Mouse (Mus musculus) liver, embryonic 13.5 days (tissue): ENCODE data around the gene Gm49721. TPM values are rescaled to one million over a fixed set of nuclear protein-coding genes. Genes with fewer than 3 reads are reported as not detected.
"Not testable (repeated sequence)": the region's sequence is repeated elsewhere in the genome, so short reads cannot be mapped to it uniquely, and the experiment has no call there.

Experiments used
- ATAC-seq: fragments of 200-750 bp; cut with Nextera tagmentation; 2 replicates; pipeline ENCODE4 v1.8.0; 2017; ENCODE audit warnings: low read depth, mild to moderate bottlenecking, moderate number of reproducible peaks, moderate library complexity
- DNase-seq: peaks from one replicate; pipeline ENCODE4 v3.0.0; 2022
- H3K27ac ChIP-seq: fragments of 300-500 bp; sonication (generic); 2 replicates; pipeline ENCODE4 v1.5.1; 2015; ENCODE audit warnings: moderate library complexity, mild to moderate bottlenecking, inconsistent platforms
- H3K27me3 ChIP-seq: fragments of 300-500 bp; sonication (generic); 2 replicates; pipeline ENCODE4 v1.6.1; 2015; ENCODE audit warnings: mild to moderate bottlenecking, inconsistent platforms
- H3K36me3 ChIP-seq: fragments of 300-500 bp; sonication (generic); 2 replicates; pipeline ENCODE4 v1.6.1; 2015; ENCODE audit warnings: mild to moderate bottlenecking, inconsistent platforms
- H3K4me1 ChIP-seq: fragments of 300-500 bp; sonication (generic); replicated peaks from 2 replicates; pipeline ENCODE4 v1.6.1; 2015; ENCODE audit warnings: inconsistent platforms
- H3K4me2 ChIP-seq: fragments of 300-500 bp; sonication (generic); 2 replicates; pipeline ENCODE4 v1.6.1; 2015; ENCODE audit warnings: inconsistent platforms, mild to moderate bottlenecking, moderate library complexity
- H3K4me3 ChIP-seq: fragments of 300-500 bp; sonication (generic); replicated peaks from 2 replicates; pipeline ENCODE4 v1.5.1; 2015; ENCODE audit warnings: mild to moderate bottlenecking, inconsistent platforms
- H3K9ac ChIP-seq: fragments of 300-500 bp; sonication (generic); 2 replicates; pipeline ENCODE4 v1.6.1; 2015; ENCODE audit warnings: mild to moderate bottlenecking, inconsistent platforms
- H3K9me3 ChIP-seq: fragments of 300-500 bp; sonication (generic); replicated peaks from 2 replicates; pipeline ENCODE4 v1.6.1; 2016; ENCODE audit warnings: inconsistent platforms
- whole genome bisulfite sequencing: fragments of 180-500 bp; shearing (Covaris S2); methylation state at CpG from one replicate; pipeline ENCODE4 v1.1.7; 2015; ENCODE audit not compliant: insufficient replicate concordance; 5-methylcytosine and 5-hydroxymethylcytosine counted together
- polyA plus RNA-seq: library from polyadenylated mRNA; unstranded; fragments of >200 nt; fragmentation: Nextera tagmentation; extraction: Ambion mirVana; gene quantifications from 2 replicates; pipeline ENCODE4 v1.2.1, GENCODE M21; 2015

Gene Gm49721
- polyA plus RNA-seq, 1 experiment from 2014 or later = 0.09 TPM

DNA sequence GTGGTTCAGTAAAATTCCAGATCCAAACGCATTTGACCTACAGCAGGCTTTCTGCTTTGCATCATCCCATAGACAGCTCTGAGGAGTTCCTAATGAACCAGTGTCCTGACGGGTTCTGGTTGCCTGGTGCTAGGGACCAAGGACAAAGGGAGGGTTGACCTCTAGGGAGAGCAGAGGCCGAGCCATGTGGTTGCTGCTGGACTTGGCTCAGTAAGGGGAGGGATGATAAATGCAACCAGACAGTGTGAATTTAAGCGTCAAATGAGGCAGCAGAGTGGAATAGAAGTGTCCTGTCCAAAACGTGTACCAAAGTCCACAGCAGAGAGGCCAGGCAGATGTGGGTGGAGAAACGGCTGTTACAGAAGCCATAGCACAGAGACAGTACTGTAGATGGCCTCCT, 16.8 kb downstream of the Gm49721 start:
- not testable (repeated sequence) for H3K9ac ChIP-seq, H3K27me3 ChIP-seq, H3K27ac ChIP-seq, H3K4me2 ChIP-seq, H3K4me1 ChIP-seq, H3K4me3 ChIP-seq, H3K9me3 ChIP-seq, H3K36me3 ChIP-seq, DNase-seq
- peak; percentile 34; the same call in 1 of the 2 replicates for ATAC-seq
- no CpG with 5 or more reads among the region's 6 CpGs for WGBS

DNA sequence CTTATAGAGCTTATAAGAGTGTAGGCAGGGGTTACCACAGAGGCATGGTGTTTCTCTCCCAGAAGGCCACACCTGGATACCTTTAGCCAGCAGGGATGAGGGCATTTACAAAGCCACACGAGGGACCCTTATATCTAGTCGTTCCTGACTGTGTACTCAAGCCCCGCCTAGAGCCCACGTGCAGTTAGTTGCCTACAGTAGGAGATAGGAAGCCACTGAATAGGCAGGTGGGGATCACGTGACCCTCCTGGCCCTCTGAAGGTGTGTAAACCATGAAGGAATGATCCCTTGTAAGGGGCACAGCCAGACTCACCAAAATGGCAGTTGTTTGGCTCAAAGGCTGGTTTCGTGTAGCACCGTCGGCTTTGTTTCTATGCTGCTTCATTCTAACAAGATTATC, 18.1 kb downstream of the Gm49721 start:
- not testable (repeated sequence) for H3K9me3 ChIP-seq, H3K4me1 ChIP-seq, H3K27me3 ChIP-seq, DNase-seq, H3K27ac ChIP-seq, H3K36me3 ChIP-seq, H3K4me3 ChIP-seq, ATAC-seq, H3K9ac ChIP-seq, H3K4me2 ChIP-seq
- WGBS = 62% methylated on average over 8 of the region's 8 CpGs

DNA sequence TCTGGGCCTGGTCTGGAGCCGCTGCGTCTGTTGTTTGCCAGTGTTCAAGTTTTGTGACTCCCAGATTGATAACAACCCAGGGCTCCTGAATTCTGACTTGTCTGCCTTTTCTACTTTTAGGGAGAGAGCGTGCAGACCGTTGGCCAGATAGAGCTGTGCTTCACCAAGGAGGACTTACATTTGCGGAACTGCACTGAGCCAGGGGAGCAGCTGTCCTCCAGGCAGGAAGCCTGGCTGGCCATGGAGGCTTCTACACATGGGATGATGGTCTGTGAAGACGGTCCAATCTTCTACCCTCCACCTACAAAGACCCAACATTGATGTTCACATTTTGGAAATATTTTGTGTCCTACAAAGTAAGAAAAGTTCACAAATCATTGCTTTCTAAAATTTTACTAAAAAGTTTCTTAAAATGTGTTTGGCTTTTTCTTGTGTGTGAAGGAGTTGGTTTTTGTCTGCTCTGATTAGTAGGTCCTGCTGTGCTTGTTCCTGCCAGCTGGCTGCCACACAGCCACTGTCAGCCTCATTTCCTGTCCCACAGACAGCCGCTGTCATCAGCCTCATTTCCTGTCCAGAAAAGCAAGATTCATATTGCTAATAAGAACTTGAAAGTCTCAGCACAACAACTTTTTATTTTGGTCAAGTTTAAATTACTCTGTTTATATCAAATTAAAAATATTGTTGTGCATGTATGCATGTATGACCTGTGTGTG, 19.2 kb downstream of the Gm49721 start:
- H3K9ac ChIP-seq, H3K9me3 ChIP-seq, DNase-seq, H3K4me1 ChIP-seq, H3K4me3 ChIP-seq, ATAC-seq, H3K27ac ChIP-seq, H3K27me3 ChIP-seq, H3K36me3 ChIP-seq, H3K4me2 ChIP-seq: not testable (repeated sequence)
- 70% methylated on average over 1 of the region's 7 CpGs for WGBS

DNA sequence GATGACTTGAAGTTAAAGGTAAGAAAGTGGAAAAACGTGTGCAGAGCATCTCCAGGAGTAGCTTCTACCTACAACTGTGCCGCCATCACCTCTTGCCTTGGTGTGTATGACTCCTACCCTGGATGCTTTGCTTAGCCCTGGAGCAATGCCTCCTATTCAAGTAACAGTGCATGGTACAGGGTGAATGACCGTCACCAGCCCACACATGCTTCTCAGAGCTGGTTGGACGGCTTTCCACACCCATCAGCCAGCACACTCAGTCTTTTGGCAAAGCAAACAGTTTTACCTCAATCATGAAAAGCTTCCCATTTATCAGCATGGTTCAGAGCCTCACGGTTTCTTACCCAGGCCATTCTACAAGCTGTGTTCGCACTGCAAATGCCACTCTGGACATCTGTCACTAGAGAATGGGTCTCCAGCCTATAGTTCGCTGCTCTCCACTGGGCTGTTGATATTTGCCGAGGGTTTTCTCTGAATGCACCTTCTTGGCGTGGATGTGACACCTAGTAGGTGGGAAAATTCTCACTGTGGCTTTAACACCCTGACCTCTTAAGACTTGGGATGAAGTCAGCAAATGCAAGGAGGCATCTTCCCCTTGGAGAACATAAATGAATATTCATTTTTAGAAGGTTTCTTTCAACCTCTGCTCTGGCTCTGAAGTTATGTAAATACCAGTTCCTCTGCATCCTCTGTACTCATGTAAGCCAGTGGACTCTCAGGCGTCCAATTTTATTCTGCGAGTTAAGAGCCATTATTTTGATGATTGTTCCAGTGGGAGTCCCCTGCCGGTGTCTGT, 23.3 kb downstream of the Gm49721 start:
- not testable (repeated sequence) for ATAC-seq, H3K4me1 ChIP-seq, DNase-seq, H3K36me3 ChIP-seq, H3K27ac ChIP-seq, H3K27me3 ChIP-seq, H3K9ac ChIP-seq, H3K4me3 ChIP-seq, H3K4me2 ChIP-seq, H3K9me3 ChIP-seq
- 71% methylated on average over 9 of the region's 12 CpGs for WGBS

DNA sequence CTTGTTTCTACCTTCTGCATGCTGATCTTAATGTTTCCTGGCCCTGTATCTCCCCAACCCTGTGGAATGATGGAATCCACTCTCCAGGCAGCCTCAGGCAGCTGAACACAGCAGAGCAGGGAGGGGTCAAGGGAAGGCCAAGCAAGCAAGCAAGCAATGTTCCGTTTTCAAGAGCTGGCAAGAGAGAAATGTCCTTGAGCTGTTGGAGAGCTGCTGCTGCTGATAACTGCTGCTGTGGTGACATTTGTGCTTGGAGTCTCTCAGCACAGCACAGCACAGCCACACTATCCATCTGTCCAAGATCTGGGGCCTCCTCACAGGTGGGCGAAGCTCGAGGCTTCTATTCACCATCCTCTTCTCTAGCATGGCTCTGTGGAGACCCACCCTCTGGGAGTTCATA, 24.7 kb downstream of the Gm49721 start:
- not testable (repeated sequence) for ATAC-seq, H3K9me3 ChIP-seq, DNase-seq, H3K36me3 ChIP-seq, H3K4me2 ChIP-seq, H3K9ac ChIP-seq, H3K4me1 ChIP-seq, H3K27me3 ChIP-seq, H3K27ac ChIP-seq, H3K4me3 ChIP-seq
- WGBS = no CpG with 5 or more reads among the region's 3 CpGs

DNA sequence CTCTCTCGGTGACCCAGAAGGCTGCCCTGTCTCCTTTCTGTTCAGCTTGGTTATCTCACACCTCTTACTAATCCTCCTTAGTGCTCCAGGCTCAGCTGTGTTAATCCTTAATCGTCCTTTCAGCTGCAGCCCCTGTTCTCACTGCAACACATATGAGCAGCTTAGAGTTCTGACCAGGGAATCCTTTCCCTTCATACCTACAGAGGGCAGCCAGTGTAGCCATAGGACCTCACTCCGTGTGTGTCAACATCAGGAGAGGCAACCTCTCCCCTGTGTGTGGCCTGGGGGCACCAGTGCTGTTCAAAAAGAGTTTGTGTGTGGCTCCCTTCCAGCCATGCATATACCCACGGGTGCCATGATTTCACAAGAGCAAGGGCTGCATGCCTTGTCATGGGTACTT, 26.9 kb downstream of the Gm49721 start:
- not testable (repeated sequence) for H3K4me3 ChIP-seq, H3K4me1 ChIP-seq, H3K27ac ChIP-seq, DNase-seq, H3K27me3 ChIP-seq, ATAC-seq, H3K9ac ChIP-seq, H3K4me2 ChIP-seq, H3K9me3 ChIP-seq, H3K36me3 ChIP-seq
- WGBS = 33% methylated on average over 4 of the region's 4 CpGs

DNA sequence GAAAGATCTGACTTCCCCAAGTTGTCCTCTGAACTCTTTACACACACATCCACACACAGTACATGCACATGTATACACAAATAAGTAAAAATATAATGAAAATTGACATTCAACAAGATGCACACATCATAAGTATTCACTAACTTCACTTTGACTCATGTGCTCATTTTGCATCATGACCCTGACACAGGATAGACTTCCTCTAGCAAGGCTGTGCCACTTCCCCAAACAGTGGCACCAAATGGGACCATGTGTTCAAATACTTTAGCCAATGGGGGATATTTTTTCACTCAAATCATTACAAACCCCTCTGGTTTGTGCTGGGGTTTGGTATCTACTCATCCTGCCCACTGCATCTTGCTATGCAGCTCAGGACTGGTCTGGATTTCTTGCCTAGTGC, 30.2 kb downstream of the Gm49721 start:
- H3K27ac ChIP-seq, H3K9me3 ChIP-seq, ATAC-seq, H3K4me2 ChIP-seq, H3K9ac ChIP-seq, DNase-seq, H3K4me1 ChIP-seq, H3K27me3 ChIP-seq, H3K4me3 ChIP-seq, H3K36me3 ChIP-seq: not testable (repeated sequence)

DNA sequence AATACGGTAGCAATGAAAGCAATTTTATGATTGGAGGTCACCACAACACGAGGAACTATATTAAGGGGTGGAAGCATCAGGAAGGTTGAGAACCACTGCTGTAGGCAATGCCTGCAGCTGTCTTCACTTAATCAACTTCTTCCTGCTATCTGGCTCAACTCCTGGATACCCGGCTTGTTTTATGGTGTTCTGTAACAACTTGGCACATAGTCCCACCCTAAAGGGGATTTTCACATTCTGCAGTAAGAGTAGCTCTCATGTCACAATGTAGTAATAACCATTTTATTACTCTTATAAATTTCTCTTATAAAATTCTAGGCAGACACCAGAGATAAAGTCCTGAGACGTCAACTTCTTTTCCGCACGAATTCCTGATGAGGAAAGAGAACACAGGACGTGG, 30.7 kb downstream of the Gm49721 start:
- ATAC-seq, H3K9me3 ChIP-seq, H3K27me3 ChIP-seq, DNase-seq, H3K36me3 ChIP-seq, H3K4me1 ChIP-seq, H3K9ac ChIP-seq, H3K27ac ChIP-seq, H3K4me3 ChIP-seq, H3K4me2 ChIP-seq: not testable (repeated sequence)
- no CpG with 5 or more reads among the region's 7 CpGs for WGBS

DNA sequence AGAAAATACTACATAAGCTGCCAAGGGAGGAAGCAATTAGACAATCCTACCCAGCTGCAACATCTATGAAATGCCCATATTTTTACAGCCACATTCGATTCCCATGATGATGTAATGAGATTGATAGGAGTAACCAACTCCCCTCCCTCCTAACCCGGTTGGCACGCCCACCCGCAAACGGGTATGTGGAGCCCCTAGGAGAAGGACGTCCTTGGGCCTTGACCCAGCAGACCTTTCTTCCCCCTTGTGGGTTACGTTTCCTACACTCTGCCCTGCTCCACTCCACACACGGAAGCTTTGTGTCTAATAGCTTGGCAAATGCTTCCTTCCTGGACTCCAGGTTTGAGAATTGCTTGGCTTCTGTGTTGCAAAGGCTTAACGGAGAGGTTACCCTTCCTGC, 31.2 kb downstream of the Gm49721 start:
- H3K36me3 ChIP-seq, ATAC-seq, H3K4me2 ChIP-seq, H3K4me3 ChIP-seq, H3K27ac ChIP-seq, H3K4me1 ChIP-seq, H3K9ac ChIP-seq, H3K27me3 ChIP-seq, DNase-seq, H3K9me3 ChIP-seq: not testable (repeated sequence)
- WGBS = 16% methylated on average over 5 of the region's 9 CpGs

DNA sequence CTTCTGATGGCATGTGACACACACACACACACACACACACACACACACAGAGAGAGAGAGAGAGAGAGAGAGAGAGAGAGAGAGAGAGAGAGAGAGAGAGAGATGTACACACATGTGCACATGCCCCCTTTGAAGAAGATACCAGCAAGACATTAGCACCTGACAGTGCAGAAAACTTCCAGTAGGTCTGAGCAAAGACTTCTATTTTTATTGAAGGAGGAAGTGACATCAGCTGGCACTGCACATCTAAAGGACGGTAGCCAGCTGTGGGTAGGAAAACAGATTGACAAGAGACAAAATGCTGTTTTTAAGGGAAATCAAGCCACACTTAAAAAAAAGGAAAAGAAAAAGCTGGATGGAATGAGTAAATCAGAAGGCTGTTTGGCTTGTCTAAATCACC, 35.5 kb downstream of the Gm49721 start:
- H3K9me3 ChIP-seq, H3K4me2 ChIP-seq, ATAC-seq, H3K9ac ChIP-seq, DNase-seq, H3K4me3 ChIP-seq, H3K36me3 ChIP-seq, H3K27ac ChIP-seq, H3K4me1 ChIP-seq, H3K27me3 ChIP-seq: not testable (repeated sequence)
- no CpG with 5 or more reads among the region's 1 CpGs for WGBS

DNA sequence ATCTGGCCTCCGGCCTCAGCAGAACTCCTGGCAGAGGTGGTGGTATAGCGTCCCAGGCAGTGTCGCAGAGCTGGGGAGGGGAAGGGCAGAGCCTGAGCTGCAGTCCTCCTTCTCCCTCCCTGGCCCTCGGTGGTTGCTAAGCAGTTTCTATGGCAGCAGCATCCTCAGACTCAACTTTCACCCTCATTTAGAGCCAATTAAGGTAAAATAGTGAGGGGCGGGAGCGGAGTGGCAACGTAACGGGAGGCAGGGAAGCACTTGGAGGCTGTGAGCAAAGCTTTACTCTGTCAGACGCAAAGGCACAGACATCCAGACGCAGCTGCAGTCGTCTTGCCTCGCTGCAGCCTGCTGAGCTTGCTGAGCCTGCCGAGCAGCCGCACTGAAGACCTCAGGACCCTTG, 46.6 kb downstream of the Gm49721 start, which contains the start of gene Gm1604a:
TSS of gene Gm1604a (plus strand) at position 312 of the 400 bp plus-strand sequence.
- not testable (repeated sequence) for H3K4me2 ChIP-seq, H3K9me3 ChIP-seq, DNase-seq, H3K4me3 ChIP-seq, H3K9ac ChIP-seq, H3K4me1 ChIP-seq, H3K27me3 ChIP-seq, ATAC-seq, H3K27ac ChIP-seq, H3K36me3 ChIP-seq
- WGBS = 25% methylated on average over 8 of the region's 14 CpGs
